Mouse (Mus musculus) liver, embryonic 16.5 days (tissue): ENCODE measurements around the gene Gm4305. TPM values are rescaled to one million over a fixed set of nuclear protein-coding genes. Genes with fewer than 3 reads are reported as not detected.
"Not testable (repeated sequence)": the region's sequence is repeated elsewhere in the genome, so short reads cannot be mapped to it uniquely, and the experiment has no call there.

Source experiments
- ATAC-seq: fragments of 200-750 bp; cut with Nextera tagmentation; 2 replicates; pipeline ENCODE4 v1.8.0; 2017; ENCODE audit warnings: low read depth, mild to moderate bottlenecking, moderate number of reproducible peaks, moderate library complexity
- H3K27ac ChIP-seq: fragments of 300-500 bp; sonication (generic); 2 replicates; pipeline ENCODE4 v1.5.1; 2014; ENCODE audit warnings: mild to moderate bottlenecking, low read length
- H3K27me3 ChIP-seq: fragments of 300-500 bp; sonication (generic); 2 replicates; pipeline ENCODE4 v1.6.1; 2014; ENCODE audit warnings: low read depth, low read length, mixed read lengths; ENCODE audit not compliant: control insufficient read depth, insufficient read depth
- H3K36me3 ChIP-seq: fragments of 300-500 bp; sonication (generic); 2 replicates; pipeline ENCODE4 v1.6.1; 2014; ENCODE audit warnings: mild to moderate bottlenecking; ENCODE audit not compliant: control insufficient read depth, insufficient read depth
- H3K4me1 ChIP-seq: fragments of 300-500 bp; sonication (generic); 2 replicates; pipeline ENCODE4 v1.6.1; 2014; ENCODE audit warnings: low read depth, low read length, mixed read lengths; ENCODE audit not compliant: control insufficient read depth
- H3K4me2 ChIP-seq: fragments of 300-500 bp; sonication (generic); 2 replicates; pipeline ENCODE4 v1.6.1; 2014; ENCODE audit warnings: low read depth, low read length, mixed read lengths
- H3K4me3 ChIP-seq: fragments of 300-500 bp; sonication (generic); 2 replicates; pipeline ENCODE4 v1.5.1; 2014; ENCODE audit warnings: low read depth, mild to moderate bottlenecking, low read length
- H3K9ac ChIP-seq: fragments of 300-500 bp; sonication (generic); 2 replicates; pipeline ENCODE4 v1.6.1; 2014; ENCODE audit warnings: low read depth, low read length
- H3K9me3 ChIP-seq: fragments of 300-500 bp; sonication (generic); replicated peaks from 2 replicates; pipeline ENCODE4 v1.6.1; 2016; ENCODE audit warnings: low read length; ENCODE audit not compliant: control insufficient read depth
- WGBS: fragments of 180-500 bp; shearing (Covaris S2); extraction: QIAGEN DNeasy Blood & Tissue Kit; methylation state at CpG from one replicate; pipeline ENCODE4 v1.1.7; 2014; ENCODE audit not compliant: insufficient replicate concordance; 5-methylcytosine and 5-hydroxymethylcytosine counted together
- polyA plus RNA-seq: library from polyadenylated mRNA; unstranded; fragments of >200 nt; fragmentation: Nextera tagmentation; extraction: Ambion mirVana; gene quantifications from 2 replicates; pipeline ENCODE4 v1.2.1, GENCODE M21; 2015

Gm4305 gene
- not detected in 2 replicates for polyA plus RNA-seq

DNA sequence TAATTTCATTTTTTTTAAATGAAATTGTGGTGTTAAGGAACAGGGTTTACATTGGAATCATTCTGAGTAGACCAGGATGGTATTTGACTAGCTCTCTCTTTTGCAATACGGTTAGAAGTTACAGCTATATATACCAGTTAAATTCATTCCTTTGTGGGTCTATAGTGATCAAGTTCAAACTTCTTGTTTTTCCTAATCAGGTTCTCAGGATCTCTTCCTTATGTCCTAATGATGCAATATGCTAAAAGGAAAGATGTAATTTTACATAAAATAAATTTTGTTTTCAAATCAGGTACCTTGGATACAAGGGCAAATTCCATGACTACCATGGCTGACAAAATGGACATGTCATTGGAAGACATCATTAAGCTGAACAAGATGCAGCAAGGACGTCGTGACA is at the start of gene Gm4305:
Gene Gm4305, plus strand, starts transcription at position 301 of the 400 bp plus-strand sequence.
- H3K4me3 ChIP-seq, H3K27ac ChIP-seq, H3K9me3 ChIP-seq, ATAC-seq, H3K9ac ChIP-seq, H3K27me3 ChIP-seq, H3K4me2 ChIP-seq, H3K36me3 ChIP-seq, H3K4me1 ChIP-seq: not testable (repeated sequence)
- WGBS = no CpG with 5 or more reads among the region's 3 CpGs

DNA sequence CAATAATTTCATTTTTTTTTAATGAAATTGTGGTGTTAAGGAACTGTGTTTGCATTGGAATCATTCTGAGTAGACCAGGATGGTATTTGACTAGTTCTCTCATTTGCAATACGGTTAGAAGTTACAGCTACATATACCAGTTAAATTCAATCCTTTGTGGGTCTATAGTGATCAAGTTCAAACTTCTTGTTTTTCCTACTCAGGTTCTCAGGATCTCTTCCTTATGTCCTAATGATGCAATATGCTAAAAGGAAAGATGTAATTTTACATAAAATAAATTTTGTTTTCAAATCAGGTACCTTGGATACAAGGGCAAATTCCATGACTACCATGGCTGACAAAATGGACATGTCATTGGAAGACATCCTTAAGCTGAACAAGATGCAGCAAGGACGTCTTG is 15.5 kb upstream of the Gm4305 start, which contains the start of gene Gm4301:
Gene Gm4301, plus strand, starts transcription at position 301 of the 400 bp plus-strand sequence.
- not testable (repeated sequence) for H3K4me2 ChIP-seq, H3K36me3 ChIP-seq, H3K9me3 ChIP-seq, H3K27ac ChIP-seq, H3K4me1 ChIP-seq, H3K9ac ChIP-seq, H3K27me3 ChIP-seq, H3K4me3 ChIP-seq, ATAC-seq
- no CpG with 5 or more reads among the region's 2 CpGs for WGBS

DNA sequence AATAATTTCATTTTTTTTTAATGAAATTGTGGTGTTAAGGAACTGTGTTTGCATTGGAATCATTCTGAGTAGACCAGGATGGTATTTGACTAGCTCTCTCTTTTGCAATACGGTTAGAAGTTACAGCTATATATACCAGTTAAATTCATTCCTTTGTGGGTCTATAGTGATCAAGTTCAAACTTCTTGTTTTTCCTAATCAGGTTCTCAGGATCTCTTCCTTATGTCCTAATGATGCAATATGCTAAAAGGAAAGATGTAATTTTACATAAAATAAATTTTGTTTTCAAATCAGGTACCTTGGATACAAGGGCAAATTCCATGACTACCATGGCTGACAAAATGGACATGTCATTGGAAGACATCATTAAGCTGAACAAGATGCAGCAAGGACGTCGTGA is 10.4 kb upstream of the Gm4305 start, which contains the start of gene Gm4302:
Gene Gm4302, plus strand, starts transcription at position 301 of the 400 bp plus-strand sequence.
- not testable (repeated sequence) for H3K4me2 ChIP-seq, H3K9ac ChIP-seq, H3K27ac ChIP-seq, H3K9me3 ChIP-seq, H3K27me3 ChIP-seq, ATAC-seq, H3K4me1 ChIP-seq, H3K36me3 ChIP-seq, H3K4me3 ChIP-seq
- no CpG with 5 or more reads among the region's 3 CpGs for WGBS

DNA sequence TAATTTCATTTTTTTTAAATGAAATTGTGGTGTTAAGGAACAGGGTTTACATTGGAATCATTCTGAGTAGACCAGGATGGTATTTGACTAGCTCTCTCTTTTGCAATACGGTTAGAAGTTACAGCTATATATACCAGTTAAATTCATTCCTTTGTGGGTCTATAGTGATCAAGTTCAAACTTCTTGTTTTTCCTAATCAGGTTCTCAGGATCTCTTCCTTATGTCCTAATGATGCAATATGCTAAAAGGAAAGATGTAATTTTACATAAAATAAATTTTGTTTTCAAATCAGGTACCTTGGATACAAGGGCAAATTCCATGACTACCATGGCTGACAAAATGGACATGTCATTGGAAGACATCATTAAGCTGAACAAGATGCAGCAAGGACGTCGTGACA is 5.2 kb upstream of the Gm4305 start, which contains the start of gene Gm4303:
Gene Gm4303, plus strand, starts transcription at position 301 of the 400 bp plus-strand sequence.
- not testable (repeated sequence) for H3K9ac ChIP-seq, H3K4me3 ChIP-seq, H3K27me3 ChIP-seq, H3K36me3 ChIP-seq, H3K4me2 ChIP-seq, H3K9me3 ChIP-seq, ATAC-seq, H3K27ac ChIP-seq, H3K4me1 ChIP-seq
- WGBS = no CpG with 5 or more reads among the region's 3 CpGs

DNA sequence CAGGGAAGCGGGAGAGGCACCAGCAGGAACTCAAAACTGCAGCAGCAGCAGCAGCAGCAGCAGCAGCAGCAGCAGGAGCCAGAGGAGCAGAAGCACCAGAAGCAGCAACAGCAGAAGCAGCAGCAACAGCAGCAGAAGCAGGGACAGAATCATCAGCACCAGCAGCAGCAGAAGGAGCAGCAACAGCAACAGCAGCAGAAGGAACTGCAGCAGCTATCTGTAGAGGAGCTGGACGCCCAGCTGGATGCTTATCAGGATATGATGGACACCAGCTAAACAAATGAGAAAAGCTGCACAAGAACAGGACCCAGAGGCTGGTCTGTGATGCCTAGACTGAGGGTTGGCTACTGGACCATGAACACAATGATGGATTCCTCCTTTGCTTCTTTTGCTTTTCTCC is 5.9 kb downstream of the Gm4305 start:
- H3K4me3 ChIP-seq, H3K4me2 ChIP-seq, H3K27ac ChIP-seq, H3K9ac ChIP-seq, H3K4me1 ChIP-seq, H3K9me3 ChIP-seq, H3K36me3 ChIP-seq, H3K27me3 ChIP-seq, ATAC-seq: not testable (repeated sequence)
- WGBS = 29% methylated on average over 2 of the region's 2 CpGs

DNA sequence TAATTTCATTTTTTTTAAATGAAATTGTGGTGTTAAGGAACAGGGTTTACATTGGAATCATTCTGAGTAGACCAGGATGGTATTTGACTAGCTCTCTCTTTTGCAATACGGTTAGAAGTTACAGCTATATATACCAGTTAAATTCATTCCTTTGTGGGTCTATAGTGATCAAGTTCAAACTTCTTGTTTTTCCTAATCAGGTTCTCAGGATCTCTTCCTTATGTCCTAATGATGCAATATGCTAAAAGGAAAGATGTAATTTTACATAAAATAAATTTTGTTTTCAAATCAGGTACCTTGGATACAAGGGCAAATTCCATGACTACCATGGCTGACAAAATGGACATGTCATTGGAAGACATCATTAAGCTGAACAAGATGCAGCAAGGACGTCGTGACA is 10.1 kb downstream of the Gm4305 start, which contains the start of gene Gm4307:
Gene Gm4307, plus strand, starts transcription at position 301 of the 400 bp plus-strand sequence.
- not testable (repeated sequence) for ATAC-seq, H3K27ac ChIP-seq, H3K36me3 ChIP-seq, H3K4me2 ChIP-seq, H3K9me3 ChIP-seq, H3K4me3 ChIP-seq, H3K9ac ChIP-seq, H3K27me3 ChIP-seq, H3K4me1 ChIP-seq
- WGBS = no CpG with 5 or more reads among the region's 3 CpGs

DNA sequence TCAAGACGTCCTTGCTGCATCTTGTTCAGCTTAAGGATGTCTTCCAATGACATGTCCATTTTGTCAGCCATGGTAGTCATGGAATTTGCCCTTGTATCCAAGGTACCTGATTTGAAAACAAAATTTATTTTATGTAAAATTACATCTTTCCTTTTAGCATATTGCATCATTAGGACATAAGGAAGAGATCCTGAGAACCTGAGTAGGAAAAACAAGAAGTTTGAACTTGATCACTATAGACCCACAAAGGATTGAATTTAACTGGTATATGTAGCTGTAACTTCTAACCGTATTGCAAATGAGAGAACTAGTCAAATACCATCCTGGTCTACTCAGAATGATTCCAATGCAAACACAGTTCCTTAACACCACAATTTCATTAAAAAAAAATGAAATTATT is 31.6 kb downstream of the Gm4305 start, which contains the start of gene Gm4312:
Gene Gm4312, minus strand, starts transcription at position 101 of the 400 bp plus-strand sequence.
- not testable (repeated sequence) for H3K4me1 ChIP-seq, H3K9ac ChIP-seq, H3K4me3 ChIP-seq, H3K9me3 ChIP-seq, H3K4me2 ChIP-seq, H3K27me3 ChIP-seq, H3K36me3 ChIP-seq, H3K27ac ChIP-seq, ATAC-seq
- WGBS = no CpG with 5 or more reads among the region's 2 CpGs

Other genes with a start within 250 kb of the Gm4305 start
- gene Gm4301, start 15.4 kb upstream of the Gm4305 start, polyA plus RNA-seq = not detected in 2 replicates
- gene Gm4302, start 10.3 kb upstream of the Gm4305 start, polyA plus RNA-seq = not detected in 2 replicates
- not detected in 2 replicates for gene Gm4303, start 5.1 kb upstream of the Gm4305 start, polyA plus RNA-seq
- gene Gm4307, start 10.2 kb downstream of the Gm4305 start, polyA plus RNA-seq = not detected in 2 replicates
- gene Gm4312, start 31.5 kb downstream of the Gm4305 start, polyA plus RNA-seq = not detected in 2 replicates
- gene Tmtc3, start 136.3 kb downstream of the Gm4305 start, polyA plus RNA-seq = 4.9 and 5.5 TPM in 2 replicates
- gene Cep290, start 136.5 kb downstream of the Gm4305 start, polyA plus RNA-seq = 2.3 and 2.9 TPM in 2 replicates
- gene 4930430F08Rik, start 239.3 kb downstream of the Gm4305 start, polyA plus RNA-seq = 13.2 and 14.2 TPM in 2 replicates
- gene 1700017N19Rik, start 239.4 kb downstream of the Gm4305 start, polyA plus RNA-seq = not detected in 2 replicates